Comparison of ENCODE assay signal across 31 mouse cellular contexts in genomic region chr14:26768195-26768594, GRCm38 (mm10).
"Had no signal": no experiment of that assay in that cellular context is flagged by ENCODE, and none has a peak within 500 bp of the region (broad histone marks: within the 10 kb centered on the region; RNA-seq: fewer than 3 reads in every experiment).

No protein-coding gene starts in this region.

- DNase-seq: left cerebral cortex, postnatal 4 days; liver; liver, embryonic 13.5 days; liver, postnatal 0 days; lung, adult 18-20 months; lung, adult 2 months; lung, embryonic 14.5 days; lung, postnatal 10 days; lung, postnatal 14 days; lung, postnatal 36 days; lung, postnatal 4 days; midbrain, embryonic 14.5 days had no signal

- H3K27ac ChIP-seq: left cerebral cortex, adult 2 months; limb, embryonic 10.5 days; limb, embryonic 12.5 days; limb, embryonic 13.5 days; limb, embryonic 15.5 days; liver, embryonic 12.5 days; liver, embryonic 13.5 days; liver, embryonic 14.5 days; liver, embryonic 15.5 days; lung, embryonic 15.5 days; macrophage; midbrain, embryonic 10.5 days; midbrain, embryonic 12.5 days; midbrain, embryonic 13.5 days; midbrain, embryonic 15.5 days; neural tube, embryonic 12.5 days had no signal

- ATAC-seq: liver, embryonic 12.5 days; liver, postnatal 0 days; lung, postnatal 0 days; midbrain, embryonic 13.5 days; midbrain, embryonic 15.5 days; midbrain, embryonic 16.5 days had no signal

- H3K9ac ChIP-seq: limb, embryonic 12.5 days; limb, embryonic 13.5 days; limb, embryonic 15.5 days; liver, embryonic 12.5 days; liver, embryonic 13.5 days; liver, embryonic 14.5 days; liver, embryonic 15.5 days; liver, postnatal 0 days; lung, embryonic 14.5 days; lung, embryonic 15.5 days; midbrain, embryonic 12.5 days; midbrain, embryonic 13.5 days; midbrain, embryonic 15.5 days; neural tube, embryonic 12.5 days had no signal

- H3K4me3 ChIP-seq: left cerebral cortex, adult 2 months; limb, embryonic 10.5 days; limb, embryonic 12.5 days; limb, embryonic 13.5 days; limb, embryonic 15.5 days; liver, embryonic 12.5 days; liver, embryonic 13.5 days; liver, embryonic 15.5 days; lung, embryonic 15.5 days; megakaryocyte, embryonic 14.5 days; midbrain, embryonic 10.5 days; midbrain, embryonic 12.5 days; midbrain, embryonic 13.5 days; midbrain, embryonic 15.5 days; myocyte; neural tube, embryonic 12.5 days had no signal

- H3K4me1 ChIP-seq: limb, embryonic 10.5 days; limb, embryonic 12.5 days; limb, embryonic 13.5 days; limb, embryonic 15.5 days; liver, embryonic 12.5 days; liver, embryonic 13.5 days; liver, embryonic 15.5 days; lung, embryonic 15.5 days; midbrain, embryonic 10.5 days; midbrain, embryonic 12.5 days; midbrain, embryonic 13.5 days; midbrain, embryonic 15.5 days; neural tube, embryonic 12.5 days had no signal

- H3K9me3 ChIP-seq: limb, embryonic 10.5 days; limb, embryonic 15.5 days; liver, embryonic 15.5 days had no signal

- H3K27me3 ChIP-seq: limb, embryonic 12.5 days; limb, embryonic 13.5 days; limb, embryonic 15.5 days; liver, embryonic 12.5 days; liver, embryonic 13.5 days; liver, embryonic 15.5 days; lung, embryonic 15.5 days; megakaryocyte, embryonic 14.5 days; midbrain, embryonic 12.5 days; midbrain, embryonic 13.5 days; midbrain, embryonic 15.5 days; neural tube, embryonic 12.5 days had no signal

- H3K36me3 ChIP-seq: limb, embryonic 10.5 days; limb, embryonic 12.5 days; limb, embryonic 13.5 days; limb, embryonic 15.5 days; liver, embryonic 12.5 days; liver, embryonic 13.5 days; liver, embryonic 15.5 days; lung, embryonic 15.5 days; midbrain, embryonic 10.5 days; midbrain, embryonic 12.5 days; midbrain, embryonic 13.5 days; midbrain, embryonic 15.5 days; neural tube, embryonic 12.5 days had no signal
